Mouse (Mus musculus): ENCODE results near the gene Pou2f3. TPM values are rescaled to one million over a fixed set of nuclear protein-coding genes. Genes with fewer than 3 reads are reported as not detected.
A peak's percentile ranks its signal among the peaks of the same experiment; 100 is the strongest.

Pou2f3 gene
- total RNA-seq, 2 experiments from 2014 or later, result 0.20 to 0.26 TPM

DNA sequence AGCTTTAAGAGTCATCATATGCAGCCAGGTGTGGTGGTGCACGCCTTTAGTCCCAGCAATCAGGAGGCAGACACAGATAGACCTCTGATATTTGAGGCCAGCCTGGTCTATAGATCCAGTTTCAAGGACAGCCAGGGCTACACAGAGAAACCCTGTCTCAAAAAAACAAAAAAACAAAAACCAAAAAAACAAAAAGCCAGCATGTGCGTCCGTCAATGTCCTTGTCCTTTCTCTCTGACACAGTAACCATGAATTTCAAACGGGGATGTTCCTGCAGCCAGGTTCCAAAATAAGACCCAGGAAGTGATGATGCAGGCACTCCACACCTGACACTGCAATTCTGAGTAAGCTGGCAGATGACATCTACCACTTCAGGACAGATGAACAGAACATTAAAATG is 115.3 kb downstream of the Pou2f3 start:
- no peak for DNase-seq
- intact Hi-C loops (cut with DNase I), result loop anchor here (5.0 kb wide), 1 partner anchor 33 kb away; no protein-coding TSS in a partner anchor

DNA sequence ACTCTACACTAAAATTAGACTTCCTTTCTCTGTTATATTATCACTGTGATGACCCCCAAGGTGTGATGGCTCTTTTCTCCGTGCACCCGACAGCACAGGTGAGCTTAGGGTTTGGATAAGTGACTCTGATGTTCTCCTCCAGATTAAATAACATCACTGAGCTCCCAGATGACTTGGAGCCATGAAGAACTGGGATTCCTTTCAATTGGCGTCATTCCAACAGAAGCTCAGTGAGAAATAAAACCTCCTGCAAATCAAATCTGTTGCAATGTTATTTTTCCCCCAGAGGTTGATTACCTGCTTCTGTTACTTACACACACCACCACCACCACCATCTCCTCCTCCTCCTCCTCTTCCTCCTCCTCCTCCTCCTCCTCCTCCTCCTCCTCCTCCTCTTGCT is 116.4 kb downstream of the Pou2f3 start:
- DNase-seq, result peak in 1 of 2 experiments; percentile 40
- intact Hi-C loops (cut with DNase I), result no loop called here

DNA sequence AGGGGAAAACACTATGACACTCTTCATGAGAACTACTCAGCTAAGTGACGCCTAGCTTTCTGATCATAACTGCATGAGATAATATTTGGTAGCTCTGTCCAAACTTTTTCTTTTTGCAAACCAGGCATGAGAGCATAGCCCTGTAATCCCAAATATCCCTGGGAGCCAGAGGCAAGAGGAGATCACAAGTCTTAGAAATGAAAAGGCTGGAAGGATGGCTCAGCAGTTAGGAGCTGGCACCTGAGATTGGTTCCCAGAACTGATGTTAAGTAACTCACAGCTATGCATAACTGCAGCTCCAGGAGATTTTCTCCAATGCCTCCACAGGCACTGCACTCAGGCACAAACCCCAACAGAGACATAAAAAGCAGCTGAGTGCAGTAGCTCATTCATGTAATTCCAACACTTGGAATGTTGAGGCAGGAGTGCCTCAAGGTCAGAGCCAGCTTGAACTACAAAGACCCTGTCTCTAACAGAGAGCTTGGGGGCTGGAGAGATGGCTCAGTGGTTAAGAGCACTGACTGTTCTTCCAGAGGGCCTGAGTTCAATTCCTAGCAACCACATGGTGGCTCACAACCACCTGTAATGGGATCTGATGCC is 124.4 kb downstream of the Pou2f3 start:
- intact Hi-C loops (cut with DNase I), result loop anchor here (2.0 kb wide), 1 partner anchor 19 kb away; no protein-coding TSS in a partner anchor
- DNase-seq, result no peak

DNA sequence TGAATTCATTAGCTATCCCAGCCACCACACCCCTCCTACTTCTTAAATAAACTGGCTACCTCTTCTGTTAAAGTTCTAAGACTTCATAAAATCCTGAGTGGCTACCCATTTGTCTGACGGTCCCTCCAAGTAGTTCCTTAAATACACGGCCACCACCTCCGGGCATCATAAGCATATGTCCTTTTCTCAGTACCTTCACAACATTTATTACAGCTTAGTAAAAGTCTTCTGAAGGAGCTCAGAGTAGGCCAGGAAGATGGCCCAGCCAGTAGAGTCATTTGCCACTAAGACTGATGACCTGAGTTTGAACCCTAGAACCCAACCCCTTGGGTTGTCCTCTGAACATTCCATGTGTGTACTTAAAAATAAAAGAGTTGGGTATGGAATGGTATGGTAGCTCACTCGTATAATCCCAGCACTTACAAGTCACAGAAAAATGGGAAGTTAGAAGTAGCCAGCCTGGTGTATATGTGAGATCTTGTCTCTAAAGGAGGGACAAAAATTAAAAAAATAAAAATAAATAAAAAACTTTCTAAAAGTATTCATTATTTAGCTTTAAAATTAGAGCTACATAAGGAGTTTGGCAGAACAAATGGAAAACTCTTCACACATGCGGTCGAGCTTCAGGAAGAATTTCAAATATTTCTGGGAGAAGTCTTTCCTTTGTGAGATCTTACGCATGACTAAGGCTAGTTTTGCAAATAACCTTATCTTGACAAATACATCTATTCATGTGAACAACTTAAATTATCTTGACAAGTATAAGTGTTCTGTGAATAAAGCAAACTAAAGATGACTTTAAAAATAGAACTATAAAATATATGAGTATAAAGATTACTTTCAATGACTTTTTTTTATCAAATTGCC is 125.4 kb downstream of the Pou2f3 start:
- DNase-seq, result no peak
- intact Hi-C loops (cut with DNase I), result no loop called here

DNA sequence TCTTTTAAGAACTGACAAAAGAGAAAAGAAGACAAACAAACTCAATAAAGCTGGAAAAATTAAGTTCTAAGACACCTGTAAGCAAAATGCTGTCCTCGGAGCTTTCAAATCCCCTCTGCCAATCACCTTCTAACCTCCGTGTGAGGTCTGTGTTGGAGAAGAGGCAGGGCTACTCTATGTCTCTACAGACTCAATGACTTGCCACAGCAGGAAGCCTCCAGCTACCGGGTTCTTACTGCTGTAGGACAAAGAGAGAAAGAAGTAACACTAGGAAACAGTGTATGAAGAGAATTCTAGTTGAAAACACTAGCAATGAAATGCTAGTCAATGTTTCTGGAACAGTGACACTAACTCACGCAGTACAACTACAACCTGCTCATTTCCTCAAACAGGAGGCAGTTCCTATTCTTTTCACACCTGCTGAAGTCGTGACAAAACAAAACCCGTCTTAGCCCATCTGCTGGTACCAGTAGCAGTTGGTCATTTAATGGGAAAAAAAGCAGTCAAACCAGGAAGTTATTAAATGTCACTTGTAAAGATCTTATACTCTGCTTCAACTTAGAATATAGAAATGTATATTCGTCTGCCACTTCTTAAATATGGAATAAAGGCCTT is 126.6 kb downstream of the Pou2f3 start:
- intact Hi-C loops (cut with DNase I), result no loop called here
- DNase-seq, result no peak

DNA sequence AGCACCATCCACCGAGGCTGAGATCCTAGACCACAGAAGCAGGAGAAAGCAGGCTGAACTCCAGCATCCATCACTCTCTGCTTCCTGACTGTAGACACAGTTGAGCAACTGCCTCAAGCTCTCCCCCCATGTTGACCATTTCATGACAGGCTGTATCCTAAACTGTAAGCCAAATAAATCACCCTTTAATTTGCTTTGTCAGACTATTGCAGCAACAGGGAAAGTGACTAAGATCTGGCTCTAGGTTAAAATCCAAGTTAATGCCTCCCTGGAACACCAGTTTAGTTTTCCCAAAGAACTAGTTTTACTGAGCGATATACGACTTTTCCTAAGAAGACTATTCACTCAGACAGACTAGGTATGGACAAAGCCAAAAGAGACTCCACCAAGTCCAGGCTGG is 131.5 kb downstream of the Pou2f3 start:
- intact Hi-C loops (cut with DNase I), result no loop called here
- no peak for DNase-seq

DNA sequence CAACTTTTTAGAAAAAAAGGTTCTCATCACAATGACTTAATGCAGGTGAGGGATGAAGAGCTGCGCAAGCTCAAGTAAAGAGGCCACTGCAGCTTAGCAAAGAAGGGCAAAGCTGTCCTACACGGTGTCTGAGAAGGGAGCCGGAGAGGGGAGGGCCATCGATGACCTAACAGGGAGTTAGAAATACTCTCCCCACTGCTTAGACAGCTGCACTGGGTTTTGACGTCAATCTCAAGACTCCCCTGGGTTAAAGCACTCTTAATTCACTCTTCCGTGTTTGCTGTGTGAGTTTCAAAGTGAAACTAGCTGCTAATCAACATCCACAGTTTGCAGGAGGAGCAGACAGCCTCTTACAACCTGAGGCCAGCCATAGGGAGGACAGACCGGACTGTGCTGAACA is 134.0 kb downstream of the Pou2f3 start:
- intact Hi-C loops (cut with DNase I), result no loop called here
- no peak for DNase-seq

DNA sequence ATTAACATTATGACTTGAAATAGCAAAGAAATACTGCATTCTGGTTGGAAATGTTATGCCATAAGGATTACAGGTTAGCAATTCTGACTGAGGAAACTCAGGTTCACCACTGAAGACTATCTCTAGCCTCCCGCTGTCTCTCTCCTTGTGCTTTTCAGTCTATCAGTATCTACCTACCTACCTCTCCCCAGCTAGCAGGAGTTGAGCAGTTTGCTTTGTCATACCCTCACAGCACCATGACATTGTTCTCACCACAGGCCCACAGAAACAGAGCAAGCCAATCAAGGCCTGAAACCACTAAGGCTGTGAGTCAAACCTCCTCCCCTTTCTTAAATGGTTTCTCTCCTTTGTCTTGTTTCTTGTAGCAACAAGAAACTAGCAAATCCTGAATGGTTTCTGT is 135.6 kb downstream of the Pou2f3 start:
- no peak for DNase-seq
- intact Hi-C loops (cut with DNase I), result no loop called here

Other genes with a start within 250 kb of the Pou2f3 start
- 100 to 1,000 TPM; 167 to 181 TPM for gene Arhgef12, start 103.1 kb downstream of the Pou2f3 start, total RNA-seq (2021)
- 1 to 10 TPM; 7.4 to 9.1 TPM for gene Tmem136, start 93.8 kb downstream of the Pou2f3 start, total RNA-seq (2021)
- gene Oaf, start 29.5 kb upstream of the Pou2f3 start, total RNA-seq (2021), result 10 to 100 TPM; 24.3 to 28.6 TPM
- under 1 TPM; 0.12 to 0.17 TPM for gene Trim29, start 100.5 kb upstream of the Pou2f3 start, total RNA-seq (2021)